Mouse (Mus musculus) G1E (cell line): ENCODE results near the gene Atg9b.

Experiments
- CTCF ChIP-seq: IDR thresholded peaks from 2 replicates; pipeline ENCODE4 v1.5.1; 2012; ENCODE audit warnings: low read depth, low read length, inconsistent platforms, mixed read lengths
- TAL1 ChIP-seq: conservative IDR thresholded peaks from 2 replicates; pipeline ENCODE4 v1.6.1; 2012; ENCODE audit warnings: low read depth, low read length, inconsistent platforms, mixed read lengths

GRCm38 (mm10) chr5:24383026-24383859, 8.7 kb downstream of the Atg9b start:
- TF ChIP-seq CTCF = no peak; the same call in 1 of the 2 replicates
- TF ChIP-seq TAL1 = no peak
